Mouse (Mus musculus) embryonic fibroblast, embryonic 13.5 days (primary cell): ENCODE measurements at regions not wholly inside any gene's neighbourhood (a gene's known extent, or its start where the extent isn't known, plus 50 kb on each side); places are given as distances from the start of the nearest gene placed in this dataset.

ENCODE experiments used
- CTCF ChIP-seq: IDR thresholded peaks from 2 replicates; pipeline ENCODE4 v1.5.1; 2011; ENCODE audit warnings: mild to moderate bottlenecking, control low read depth, low read length, moderate library complexity, borderline replicate concordance; ENCODE audit not compliant: insufficient read depth
- POLR2A ChIP-seq: IDR thresholded peaks from 2 replicates; pipeline ENCODE4 v1.6.1; 2011; ENCODE audit warnings: low read depth, mild to moderate bottlenecking, control low read depth, low read length, moderate library complexity

GRCm38 (mm10) chr3:150588474-150588873, 849.2 kb upstream of the Adgrl4 start:
- TF ChIP-seq CTCF = no peak
- no peak for TF ChIP-seq POLR2A
